Comparison of ENCODE assay signal across 19 mouse cellular contexts in genomic region chr7:45808471-45808870, GRCm38 (mm10). TPM values are rescaled to one million over a fixed set of nuclear protein-coding genes. Genes with fewer than 3 reads are reported as not detected.
DNase-seq lines count a peak whose midpoint lies in the region; ATAC-seq and TF ChIP-seq lines count a peak whose summit lies in the region.
"Had no signal": no experiment of that assay in that cellular context is flagged by ENCODE, and none has a peak within 500 bp of the region (broad histone marks: within the 10 kb centered on the region; RNA-seq: fewer than 3 reads in every experiment).

No protein-coding gene starts in this region.

- no peak for TF ChIP-seq CTCF in lung, adult 2 months (IDR thresholded peaks at IDR 0.05; ENCODE audit: insufficient read depth, low read length)

- no peak for TF ChIP-seq POLR2A in lung, adult 2 months (IDR thresholded peaks at IDR 0.05; ENCODE audit: borderline replicate concordance, extremely low read depth, low read depth, low read length)

- H3K27ac ChIP-seq in heart, embryonic 12.5 days (ENCODE audit: poor library complexity, severe bottlenecking), result no peak overlapping the region
- 0 out of 2 replicates have a peak overlapping the region, but pooled peaks have one; percentile 35 for H3K27ac ChIP-seq in midbrain, embryonic 12.5 days (replicated peaks)
- H3K27ac ChIP-seq: heart, embryonic 10.5 days; kidney, embryonic 15.5 days; macrophage had no signal

- WGBS in heart, embryonic 12.5 days, result 64% methylated on average over 11 of the region's 11 CpGs
- 41% methylated on average over 11 of the region's 11 CpGs for WGBS in midbrain, embryonic 12.5 days
- WGBS in lung, adult 2 months, result 58% methylated on average over 10 of the region's 11 CpGs

- no peak overlapping the region for H3K9ac ChIP-seq in heart, embryonic 12.5 days
- H3K9ac ChIP-seq in midbrain, embryonic 12.5 days (replicated peaks), result peak overlapping the region; percentile 24; the same call in 1 of the 2 replicates
- H3K9ac ChIP-seq: kidney, embryonic 15.5 days; lung, embryonic 14.5 days had no signal

- DNase-seq in heart, adult 9 months (ENCODE audit: low spot score in 2 of 2), result no peak
- peak; percentile 34 for DNase-seq in right cerebral cortex, postnatal 4 days
- DNase-seq in right cerebral cortex, adult 18-20 months, result no peak
- DNase-seq in gastrocnemius, adult 18-20 months (ENCODE audit: low spot score), result no peak
- no peak for DNase-seq in lung, adult 2 months
- DNase-seq: cerebellum, postnatal 36 days; gastrocnemius, postnatal 25 days; lung, embryonic 14.5 days; retina, postnatal 1 day; thymus, adult 18-20 months had no signal

- no peaks in the 10 kb centered on the region for H3K9me3 ChIP-seq in heart, embryonic 12.5 days (replicated peaks)
- no peaks in the 10 kb centered on the region for H3K9me3 ChIP-seq in midbrain, embryonic 12.5 days
- H3K9me3 ChIP-seq: heart, embryonic 10.5 days; kidney, embryonic 15.5 days had no signal

- H3K4me2 ChIP-seq in heart, embryonic 12.5 days, result no peak overlapping the region
- no peak overlapping the region for H3K4me2 ChIP-seq in midbrain, embryonic 12.5 days (replicated peaks)
- H3K4me2 ChIP-seq: kidney, embryonic 15.5 days; lung, embryonic 14.5 days had no signal

- peak; percentile 43; the same call in 1 of the 2 replicates for ATAC-seq in heart, embryonic 12.5 days (ENCODE audit: insufficient number of reproducible peaks, low FRiP score)
- no peak for ATAC-seq in midbrain, embryonic 12.5 days (ENCODE audit: low FRiP score, low read depth)
- ATAC-seq: Patski had no signal

- H3K4me3 ChIP-seq in heart, embryonic 12.5 days, result no peak overlapping the region
- H3K4me3 ChIP-seq in midbrain, embryonic 12.5 days, result no peak overlapping the region
- H3K4me3 ChIP-seq in lung, adult 2 months (replicated peaks; ENCODE audit: extremely low read depth, low read depth, low read length), result no peak overlapping the region
- H3K4me3 ChIP-seq: heart, embryonic 10.5 days; kidney, embryonic 15.5 days had no signal

- H3K4me1 ChIP-seq in heart, embryonic 12.5 days (replicated peaks), result peaks cover 19% of the 10 kb centered on the region
- H3K4me1 ChIP-seq in midbrain, embryonic 12.5 days, result peaks cover 24% of the 10 kb centered on the region
- H3K4me1 ChIP-seq in lung, adult 2 months (ENCODE audit: control insufficient read depth, insufficient read depth, low read length), result peaks cover 6% of the 10 kb centered on the region

- no peaks in the 10 kb centered on the region for H3K27me3 ChIP-seq in heart, embryonic 12.5 days (replicated peaks)
- no peaks in the 10 kb centered on the region for H3K27me3 ChIP-seq in midbrain, embryonic 12.5 days
- H3K27me3 ChIP-seq: kidney, embryonic 15.5 days; Patski had no signal

- peaks cover 72% of the 10 kb centered on the region for H3K36me3 ChIP-seq in heart, embryonic 12.5 days
- peaks cover 81% of the 10 kb centered on the region for H3K36me3 ChIP-seq in midbrain, embryonic 12.5 days

RNA-seq across cellular contexts. Expression of gene Cyth2, which starts 5.9 kb away (rescaled TPM):
- polyA plus RNA-seq in heart, embryonic 12.5 days (2016; fragmentation: Nextera tagmentation; extraction: Ambion mirVana), result 108 and 115 TPM in 2 replicates
- 288 and 293 TPM in 2 replicates for polyA plus RNA-seq in midbrain, embryonic 12.5 days (2016; fragmentation: Nextera tagmentation; extraction: Ambion mirVana)
- total RNA-seq in gastrocnemius, adult 18-20 months (2021), result 10 to 100 TPM; 25.3 to 34.6 TPM
- 42.6 and 57.7 TPM in 2 replicates for polyA plus RNA-seq in lung, adult 2 months (2012; rRNA removed)

RNA-seq across cellular contexts. Expression of gene Kcnj14, which starts 16.1 kb away (rescaled TPM):
- polyA plus RNA-seq in heart, embryonic 12.5 days (2016; fragmentation: Nextera tagmentation; extraction: Ambion mirVana), result 0.63 and 0.70 TPM in 2 replicates
- polyA plus RNA-seq in midbrain, embryonic 12.5 days (2016; fragmentation: Nextera tagmentation; extraction: Ambion mirVana), result 0.46 and 1.1 TPM in 2 replicates
- total RNA-seq in gastrocnemius, adult 18-20 months (2021), result under 1 TPM in 1 of 2 experiments, not detected in 1; 0.28 TPM
- 0.43 and 0.49 TPM in 2 replicates for polyA plus RNA-seq in lung, adult 2 months (2012; rRNA removed)
- total RNA-seq: liver, adult 2 months; monocyte, adult 5-6 weeks had no signal
- polyA plus RNA-seq: macrophage had no signal

RNA-seq across cellular contexts. Expression of gene Grwd1, which starts 22.3 kb away (rescaled TPM):
- 43.9 and 46.6 TPM in 2 replicates for polyA plus RNA-seq in heart, embryonic 12.5 days (2016; fragmentation: Nextera tagmentation; extraction: Ambion mirVana)
- polyA plus RNA-seq in midbrain, embryonic 12.5 days (2016; fragmentation: Nextera tagmentation; extraction: Ambion mirVana), result 50.1 and 50.2 TPM in 2 replicates
- 10 to 100 TPM; 13.4 to 14.3 TPM for total RNA-seq in gastrocnemius, adult 18-20 months (2021)
- polyA plus RNA-seq in lung, adult 2 months (2012; rRNA removed), result 7.9 and 11.8 TPM in 2 replicates

RNA-seq across cellular contexts. Expression of gene Sult2b1, which starts 24.0 kb away (rescaled TPM):
- polyA plus RNA-seq in heart, embryonic 12.5 days (2016; fragmentation: Nextera tagmentation; extraction: Ambion mirVana), result 0.23 and 0.40 TPM in 2 replicates
- polyA plus RNA-seq in midbrain, embryonic 12.5 days (2016; fragmentation: Nextera tagmentation; extraction: Ambion mirVana), result 1.5 and 2.2 TPM in 2 replicates
- total RNA-seq in gastrocnemius, adult 18-20 months (2021), result not detected
- polyA plus RNA-seq in lung, adult 2 months (2012; rRNA removed), result 5.5 and 19.3 TPM in 2 replicates
- total RNA-seq: gastrocnemius, postnatal 25 days; heart, postnatal 25 days; liver, adult 2 months; monocyte, adult 5-6 weeks had no signal
- polyA plus RNA-seq: liver, adult 2 months had no signal

RNA-seq across cellular contexts. Expression of gene Lmtk3, which starts 24.9 kb away (rescaled TPM):
- polyA plus RNA-seq in heart, embryonic 12.5 days (2016; fragmentation: Nextera tagmentation; extraction: Ambion mirVana), result 0.53 and 0.86 TPM in 2 replicates
- polyA plus RNA-seq in midbrain, embryonic 12.5 days (2016; fragmentation: Nextera tagmentation; extraction: Ambion mirVana), result 10.6 and 11.1 TPM in 2 replicates
- not detected for total RNA-seq in gastrocnemius, adult 18-20 months (2021)
- polyA plus RNA-seq in lung, adult 2 months (2012; rRNA removed), result 0.70 and 1.5 TPM in 2 replicates
- total RNA-seq: liver, adult 2 months; monocyte, adult 5-6 weeks had no signal
